Mouse (Mus musculus): Measurements from ENCODE around the gene Slc26a10.

The Slc26a10 gene

GRCm38 (mm10) chr10:127182624-127183023 is 2.2 kb upstream of the Slc26a10 start:
- DNase-seq (ENCODE audit: low spot score in 2 of 2), result peak in 1 of 2 experiments; percentile 57

GRCm38 (mm10) chr10:127181566-127181965 is 1.1 kb upstream of the Slc26a10 start:
- no peak for DNase-seq (ENCODE audit: low spot score in 2 of 2)

- DNase-seq (ENCODE audit: low spot score in 2 of 2), result no peak
Observed at GRCm38 (mm10) chr10:127180695-127181047, 226 bp upstream of the Slc26a10 start.

GRCm38 (mm10) chr10:127178286-127179027 is 2.0 kb downstream of the Slc26a10 start:
- DNase-seq (ENCODE audit: low spot score in 2 of 2), result no peak

- peak in 1 of 2 experiments; percentile 77 for DNase-seq (ENCODE audit: low spot score in 2 of 2)
Observed at GRCm38 (mm10) chr10:127177719-127178118, 2.7 kb downstream of the Slc26a10 start.

GRCm38 (mm10) chr10:127177235-127177634 is 3.2 kb downstream of the Slc26a10 start:
- DNase-seq (ENCODE audit: low spot score in 2 of 2), result no peak

- DNase-seq (ENCODE audit: low spot score in 2 of 2), result no peak
Observed at GRCm38 (mm10) chr10:127176756-127177155, 3.7 kb downstream of the Slc26a10 start.

GRCm38 (mm10) chr10:127176228-127176627 is 4.2 kb downstream of the Slc26a10 start:
- no peak for DNase-seq (ENCODE audit: low spot score in 2 of 2)

- no peak for DNase-seq (ENCODE audit: low spot score in 2 of 2)
Observed at GRCm38 (mm10) chr10:127174170-127174569, 6.3 kb downstream of the Slc26a10 start.

GRCm38 (mm10) chr10:127173148-127174065 is 7.0 kb downstream of the Slc26a10 start:
- DNase-seq (ENCODE audit: low spot score in 2 of 2), result no peak

GRCm38 (mm10) chr10:127171631-127172200 is 8.7 kb downstream of the Slc26a10 start:
- DNase-seq (ENCODE audit: low spot score in 2 of 2), result peak in 1 of 2 experiments; percentile 57

GRCm38 (mm10) chr10:127170837-127171272 is 9.6 kb downstream of the Slc26a10 start:
- DNase-seq (ENCODE audit: low spot score in 2 of 2), result peak; percentile 63 to 75

- peak in 1 of 2 experiments; percentile 59 for DNase-seq (ENCODE audit: low spot score in 2 of 2)
Observed at GRCm38 (mm10) chr10:127170002-127170401, 10.4 kb downstream of the Slc26a10 start.

- DNase-seq (ENCODE audit: low spot score in 2 of 2), result no peak
Observed at GRCm38 (mm10) chr10:127167614-127168192, 12.7 kb downstream of the Slc26a10 start.

GRCm38 (mm10) chr10:127166771-127167613 is 13.5 kb downstream of the Slc26a10 start:
- DNase-seq (ENCODE audit: low spot score in 2 of 2), result no peak

- no peak for DNase-seq (ENCODE audit: low spot score in 2 of 2)
Observed at GRCm38 (mm10) chr10:127166404-127166715, 14.1 kb downstream of the Slc26a10 start.

GRCm38 (mm10) chr10:127165654-127166403 is 14.6 kb downstream of the Slc26a10 start:
- peak in 1 of 2 experiments; percentile 31 for DNase-seq (ENCODE audit: low spot score in 2 of 2)

- no peak for DNase-seq (ENCODE audit: low spot score in 2 of 2)
Observed at GRCm38 (mm10) chr10:127165354-127165653, 15.1 kb downstream of the Slc26a10 start.

GRCm38 (mm10) chr10:127164631-127165353 is 15.7 kb downstream of the Slc26a10 start, which contains the start of gene B4galnt1:
B4galnt1 (plus strand) TSS chr10:127165225.
- DNase-seq (ENCODE audit: low spot score in 2 of 2), result peak in 1 of 2 experiments; percentile 62

- DNase-seq (ENCODE audit: low spot score in 2 of 2), result no peak
Observed at GRCm38 (mm10) chr10:127164190-127164589, 16.3 kb downstream of the Slc26a10 start.
